Mouse (Mus musculus) limb, embryonic 11.5 days (tissue): ENCODE measurements around the gene Rhbg. TPM values are rescaled to one million over a fixed set of nuclear protein-coding genes. Genes with fewer than 3 reads are reported as not detected.
"Not testable (repeated sequence)": the region's sequence is repeated elsewhere in the genome, so short reads cannot be mapped to it uniquely, and the experiment has no call there.

Experiments used
- ATAC-seq: fragments of 200-750 bp; cut with Nextera tagmentation; 2 replicates; pipeline ENCODE4 v1.8.0; 2017; ENCODE audit warnings: low read depth; ENCODE audit not compliant: insufficient number of reproducible peaks, low FRiP score, low TSS enrichment
- DNase-seq: peaks from one replicate; pipeline ENCODE4 v3.0.0-alpha.2; 2015; ENCODE audit warnings: low spot score
- H3K27ac ChIP-seq: fragments of 300-500 bp; sonication (generic); replicated peaks from 2 replicates; pipeline ENCODE4 v1.5.1; 2014; ENCODE audit warnings: low read depth, mild to moderate bottlenecking, low read length
- H3K27me3 ChIP-seq: fragments of 300-500 bp; sonication (generic); 2 replicates; pipeline ENCODE4 v1.6.1; 2014; ENCODE audit warnings: mild to moderate bottlenecking, low read length, mixed read lengths; ENCODE audit not compliant: control insufficient read depth, insufficient read depth
- H3K36me3 ChIP-seq: fragments of 300-500 bp; sonication (generic); 2 replicates; pipeline ENCODE4 v1.6.1; 2014; ENCODE audit warnings: mild to moderate bottlenecking, low read length, moderate library complexity, mixed read lengths; ENCODE audit not compliant: control insufficient read depth, insufficient read depth
- H3K4me1 ChIP-seq: fragments of 300-500 bp; sonication (generic); 2 replicates; pipeline ENCODE4 v1.6.1; 2014; ENCODE audit warnings: low read length, mixed read lengths; ENCODE audit not compliant: control insufficient read depth, insufficient read depth
- H3K4me2 ChIP-seq: fragments of 300-500 bp; sonication (generic); 2 replicates; pipeline ENCODE4 v1.6.1; 2014; ENCODE audit warnings: low read depth, mild to moderate bottlenecking, moderate library complexity; ENCODE audit not compliant: severe bottlenecking
- H3K4me3 ChIP-seq: fragments of 300-500 bp; sonication (generic); 2 replicates; pipeline ENCODE4 v1.5.1; 2014; ENCODE audit warnings: low read depth, low read length
- H3K9ac ChIP-seq: fragments of 300-500 bp; sonication (generic); 2 replicates; pipeline ENCODE4 v1.6.1; 2014; ENCODE audit warnings: mild to moderate bottlenecking, low read length
- H3K9me3 ChIP-seq: fragments of 300-500 bp; sonication (generic); 2 replicates; pipeline ENCODE4 v1.6.1; 2016; ENCODE audit warnings: low read length; ENCODE audit not compliant: control insufficient read depth
- WGBS: fragments of 180-500 bp; shearing (Covaris S2); extraction: QIAGEN DNeasy Blood & Tissue Kit; methylation state at CpG from one replicate; pipeline ENCODE4 v1.1.7; 2014; 5-methylcytosine and 5-hydroxymethylcytosine counted together
- polyA plus RNA-seq: library from polyadenylated mRNA; unstranded; fragments of >200 nt; fragmentation: Nextera tagmentation; extraction: Ambion mirVana; gene quantifications from 2 replicates; pipeline ENCODE4 v1.2.1, GENCODE M21; 2014

Gene Rhbg
- polyA plus RNA-seq, 1 experiment from 2014 or later = 0.11 TPM

DNA sequence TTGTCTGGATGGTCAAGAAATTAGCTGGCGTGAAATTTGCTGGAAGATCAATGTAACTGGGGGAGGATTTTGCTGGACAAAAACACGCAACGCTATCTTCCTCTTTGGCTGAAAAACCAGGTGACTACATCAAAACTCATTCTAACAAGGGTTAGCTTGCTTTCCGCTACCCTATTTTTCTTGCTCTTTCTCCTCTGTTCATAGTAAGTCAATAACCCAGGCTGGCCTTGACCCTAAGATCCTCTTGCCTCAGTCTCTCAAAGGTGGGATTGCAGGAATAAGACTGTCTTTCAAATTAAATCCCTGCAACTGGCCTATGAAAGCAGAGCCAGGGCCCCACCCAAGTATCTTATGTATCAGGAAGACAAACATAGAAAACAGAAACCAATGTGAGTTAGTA, 32.6 kb upstream of the Rhbg start, which contains the start of gene Gm38392:
TSS of gene Gm38392 (minus strand) at position 101 of the 400 bp plus-strand sequence.
- no peak for DNase-seq
- H3K9ac ChIP-seq = no peak within 1 kb of the TSS
- no peak for ATAC-seq
- no peak within 1 kb of the TSS for H3K4me3 ChIP-seq
- no peaks in the 10 kb centered on the region for H3K36me3 ChIP-seq
- H3K4me1 ChIP-seq = no peaks in the 10 kb centered on the region
- no peaks in the 10 kb centered on the region for H3K9me3 ChIP-seq
- H3K27me3 ChIP-seq = no peaks in the 10 kb centered on the region
- H3K4me2 ChIP-seq = no peak within 1 kb of the TSS
- H3K27ac ChIP-seq = no peak within 1 kb of the TSS
- 94% methylated on average over 4 of the region's 4 CpGs for WGBS

DNA sequence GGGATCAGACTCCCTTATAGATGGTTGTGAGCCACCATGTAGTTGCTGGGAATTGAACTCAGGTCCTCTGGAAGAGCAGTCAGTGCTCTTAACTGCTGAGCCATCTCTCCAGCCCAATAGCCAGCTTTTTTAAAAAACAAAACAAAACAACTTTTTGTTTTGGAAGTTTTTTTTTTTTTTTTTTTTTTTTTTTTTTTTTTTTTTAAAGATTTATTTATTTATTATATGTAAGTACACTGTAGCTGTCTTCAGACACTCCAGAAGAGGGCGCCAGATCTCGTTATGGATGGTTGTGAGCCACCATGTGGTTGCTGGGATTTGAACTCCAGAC, 31.0 kb upstream of the Rhbg start:
- WGBS = no CpG with 5 or more reads among the region's 2 CpGs
- not testable (repeated sequence) for H3K27me3 ChIP-seq, DNase-seq, ATAC-seq, H3K9ac ChIP-seq, H3K27ac ChIP-seq, H3K9me3 ChIP-seq, H3K36me3 ChIP-seq, H3K4me1 ChIP-seq, H3K4me2 ChIP-seq, H3K4me3 ChIP-seq

GRCm38 (mm10) chr3:88284815-88285564, 30.5 kb upstream of the Rhbg start:
- H3K4me1 ChIP-seq, H3K27ac ChIP-seq, H3K4me3 ChIP-seq, H3K9ac ChIP-seq, H3K36me3 ChIP-seq, H3K9me3 ChIP-seq, ATAC-seq, H3K4me2 ChIP-seq, DNase-seq, H3K27me3 ChIP-seq: not testable (repeated sequence)
- WGBS = 95% methylated on average over 14 of the region's 14 CpGs

- H3K4me2 ChIP-seq, H3K9ac ChIP-seq, ATAC-seq, H3K4me3 ChIP-seq, DNase-seq, H3K4me1 ChIP-seq, H3K36me3 ChIP-seq, H3K9me3 ChIP-seq, H3K27me3 ChIP-seq, H3K27ac ChIP-seq: not testable (repeated sequence)
- 76% methylated on average over 11 of the region's 11 CpGs for WGBS
Observed at GRCm38 (mm10) chr3:88281141-88281916, 26.8 kb upstream of the Rhbg start.

DNA sequence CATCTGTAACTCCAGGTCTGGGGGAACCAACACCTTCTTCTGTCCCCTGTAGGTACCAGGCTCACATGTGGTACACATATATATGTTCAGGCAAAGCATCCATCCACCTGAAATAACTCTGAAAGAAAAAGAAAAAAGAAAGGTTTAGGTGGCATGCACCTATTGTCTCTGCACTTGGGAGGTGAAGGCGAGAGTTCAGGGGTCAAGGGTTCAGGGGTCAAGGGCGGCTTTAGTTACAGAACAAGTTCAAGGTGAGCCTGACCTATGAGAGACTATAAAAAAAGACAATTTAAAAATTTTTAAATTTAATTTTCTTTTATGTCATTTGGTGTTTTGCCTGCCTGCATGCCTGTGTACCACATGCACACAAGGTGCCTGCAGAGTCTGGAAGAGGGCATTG, 25.5 kb upstream of the Rhbg start:
- Histone ChIP-seq H3K9ac (no peak overlapping the region), H3K36me3 (no peaks in the 10 kb centered on the region), H3K4me3 (no peak overlapping the region), H3K9me3 (no peaks in the 10 kb centered on the region), H3K4me2 (no peak overlapping the region), H3K27ac (no peak overlapping the region), H3K27me3 (no peaks in the 10 kb centered on the region), H3K4me1 (no peaks in the 10 kb centered on the region)
- ATAC-seq = no peak
- DNase-seq = no peak
- 91% methylated on average over 2 of the region's 2 CpGs for WGBS

DNA sequence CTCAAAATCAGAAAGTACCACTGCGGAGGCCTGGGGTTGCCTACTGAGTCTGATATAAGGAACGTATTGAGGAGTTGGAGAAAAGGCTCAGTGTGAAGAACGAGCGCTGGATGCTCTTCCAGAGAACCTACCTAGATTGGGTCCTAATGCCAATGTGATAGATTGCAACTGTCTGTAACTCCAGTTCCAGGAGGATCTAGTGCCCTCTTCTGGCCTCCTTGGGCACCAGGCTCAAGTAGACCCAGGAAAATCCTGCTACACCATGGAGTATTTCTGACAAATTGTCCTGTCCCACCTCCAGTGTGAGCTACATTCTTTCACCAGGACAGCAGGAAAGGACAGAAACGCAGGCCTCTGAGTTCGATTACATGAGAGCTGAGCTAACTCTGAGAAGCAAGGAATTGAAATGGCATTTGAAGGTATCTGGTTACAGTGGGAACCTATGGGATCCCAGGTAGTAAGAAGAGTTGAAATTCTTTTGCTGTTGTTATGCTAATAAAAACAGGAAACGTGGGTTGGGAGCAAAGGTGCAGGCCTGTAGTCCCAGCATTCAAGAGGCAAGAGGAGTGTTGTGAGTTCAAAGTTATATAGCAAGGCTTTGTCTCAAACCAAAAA, 22.1 kb upstream of the Rhbg start:
- no peak for DNase-seq
- H3K9me3 ChIP-seq = no peaks in the 10 kb centered on the region
- no peak for ATAC-seq
- no peak overlapping the region for H3K9ac ChIP-seq
- H3K27ac ChIP-seq = no peak overlapping the region
- H3K36me3 ChIP-seq = no peaks in the 10 kb centered on the region
- no peaks in the 10 kb centered on the region for H3K27me3 ChIP-seq
- H3K4me1 ChIP-seq = no peaks in the 10 kb centered on the region
- no peak overlapping the region for H3K4me3 ChIP-seq
- 34% methylated on average over 7 of the region's 7 CpGs for WGBS
- H3K4me2 ChIP-seq = no peak overlapping the region

DNA sequence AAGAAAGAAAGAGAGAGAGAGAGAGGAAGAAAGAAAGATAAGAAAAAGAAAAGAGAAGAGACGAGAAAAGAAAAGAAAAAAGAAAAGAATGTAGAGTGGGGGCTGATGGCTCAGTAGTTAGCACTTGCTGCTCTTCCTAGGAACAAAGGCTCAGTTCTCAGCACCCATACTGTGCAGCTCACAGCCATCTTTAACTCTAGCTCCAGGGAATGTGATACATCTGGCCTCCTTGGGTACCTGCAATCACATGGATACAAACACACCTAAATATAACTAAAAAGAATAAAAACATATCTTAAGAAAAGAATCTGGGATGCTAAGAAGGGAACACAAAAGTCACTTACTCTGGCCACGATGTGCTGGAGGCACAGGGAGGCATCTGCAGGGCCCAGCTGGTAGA, 21.6 kb upstream of the Rhbg start:
- H3K36me3 ChIP-seq = no peaks in the 10 kb centered on the region
- no peak for DNase-seq
- H3K9ac ChIP-seq = no peak overlapping the region
- no peak for ATAC-seq
- H3K4me2 ChIP-seq = no peak overlapping the region
- 86% methylated on average over 2 of the region's 2 CpGs for WGBS
- H3K27me3 ChIP-seq = no peaks in the 10 kb centered on the region
- no peaks in the 10 kb centered on the region for H3K9me3 ChIP-seq
- no peak overlapping the region for H3K4me3 ChIP-seq
- H3K27ac ChIP-seq = no peak overlapping the region
- H3K4me1 ChIP-seq = no peaks in the 10 kb centered on the region

DNA sequence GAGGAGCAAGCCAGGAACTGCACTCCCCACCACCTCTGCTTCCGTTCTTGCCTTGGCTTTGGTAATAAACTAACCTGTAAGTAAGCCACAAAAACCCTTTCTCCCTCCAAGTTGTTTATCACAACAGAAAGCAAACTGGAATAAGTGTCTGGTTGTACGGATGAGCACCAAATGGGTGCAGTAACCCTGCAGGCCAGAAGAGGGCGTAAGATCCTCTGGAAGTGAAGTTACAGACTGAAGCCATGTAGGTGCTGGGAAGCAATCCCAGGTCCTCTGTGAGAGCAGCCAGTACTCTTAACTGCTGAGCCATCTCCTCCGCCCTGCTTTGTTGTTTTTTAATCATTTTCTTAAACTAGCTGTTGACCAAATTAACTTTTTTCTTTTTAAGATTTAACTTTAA, 19.5 kb upstream of the Rhbg start:
- no peaks in the 10 kb centered on the region for H3K36me3 ChIP-seq
- H3K4me1 ChIP-seq = no peaks in the 10 kb centered on the region
- no peak overlapping the region for H3K4me3 ChIP-seq
- ATAC-seq = no peak
- no peak overlapping the region for H3K4me2 ChIP-seq
- no peak overlapping the region for H3K27ac ChIP-seq
- no peak for DNase-seq
- 92% methylated on average over 4 of the region's 4 CpGs for WGBS
- H3K9me3 ChIP-seq = no peaks in the 10 kb centered on the region
- H3K9ac ChIP-seq = no peak overlapping the region
- no peaks in the 10 kb centered on the region for H3K27me3 ChIP-seq
